Mouse (Mus musculus): ENCODE data around the gene Chmp4b.

The Chmp4b gene

DNA sequence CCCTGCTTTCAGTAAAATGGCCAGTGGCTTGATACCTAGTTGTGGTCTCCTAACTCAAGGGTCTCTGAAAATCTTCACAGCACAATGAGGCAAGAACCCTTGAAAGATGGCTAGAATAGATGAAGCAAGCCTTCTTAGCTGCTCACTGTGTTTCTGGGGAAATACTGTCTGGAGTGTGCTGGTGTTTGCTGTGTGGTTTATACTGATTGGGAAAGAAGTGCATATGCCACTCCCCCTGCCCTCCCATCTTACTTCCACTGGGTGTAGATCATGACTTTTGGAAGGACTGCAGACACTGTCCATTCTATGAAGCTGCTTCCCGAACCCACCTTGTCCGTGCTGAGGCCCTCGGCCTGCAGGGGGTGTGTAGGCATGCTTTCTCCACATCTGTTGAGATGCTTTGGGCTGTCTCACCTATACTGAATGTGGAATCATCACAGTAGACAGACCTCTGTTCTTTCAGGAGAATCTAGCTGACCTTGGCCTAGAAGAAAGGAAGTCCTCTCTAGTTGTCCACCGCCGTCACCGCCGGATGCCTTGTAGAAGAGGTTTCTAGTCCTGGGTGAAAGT lies 33.5 kb downstream of the Chmp4b start:
- DNase-seq (ENCODE audit: low spot score), result no peak

DNA sequence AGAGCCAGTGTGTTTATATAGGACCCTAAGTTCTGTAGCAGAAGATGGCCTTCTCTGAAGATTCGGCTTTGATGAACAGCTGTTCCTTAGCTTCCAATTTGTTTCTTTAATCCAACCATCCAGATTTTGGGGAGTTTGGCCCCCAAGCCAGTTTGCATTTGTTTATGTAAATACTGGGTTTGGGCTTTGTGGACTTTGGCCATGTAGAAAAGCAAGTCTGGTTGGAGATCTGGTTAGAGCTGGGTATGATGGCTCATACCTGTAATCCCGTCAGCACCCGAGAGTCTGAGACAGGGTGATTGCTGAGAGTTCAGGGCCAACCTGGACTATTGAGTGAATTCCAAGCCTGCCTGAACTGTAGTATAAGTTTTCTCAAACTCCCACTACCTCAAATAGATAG lies 34.3 kb downstream of the Chmp4b start:
- no peak for DNase-seq (ENCODE audit: low spot score)

- DNase-seq (ENCODE audit: low spot score), result no peak
Measured at GRCm38 (mm10) chr2:154686819-154687218, 35.3 kb downstream of the Chmp4b start.

DNA sequence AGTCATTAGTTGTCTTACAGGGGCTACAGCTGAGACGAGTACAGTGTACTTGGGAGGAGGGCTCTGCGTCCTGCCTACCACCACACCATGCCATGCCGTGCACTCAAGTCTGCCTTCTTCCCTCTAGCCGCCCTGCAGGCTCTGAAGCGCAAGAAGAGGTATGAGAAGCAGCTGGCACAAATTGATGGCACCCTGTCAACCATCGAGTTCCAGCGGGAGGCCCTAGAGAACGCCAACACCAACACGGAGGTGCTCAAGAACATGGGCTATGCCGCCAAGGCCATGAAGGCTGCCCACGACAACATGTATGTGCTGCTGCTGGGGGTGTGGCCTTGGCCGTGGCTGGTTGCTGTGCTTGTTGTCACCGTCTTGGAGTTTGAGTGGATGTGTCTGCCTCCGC lies 37.9 kb downstream of the Chmp4b start:
- DNase-seq (ENCODE audit: low spot score), result no peak

- no peak for DNase-seq (ENCODE audit: low spot score)
Measured at GRCm38 (mm10) chr2:154690959-154691358, 39.5 kb downstream of the Chmp4b start.

GRCm38 (mm10) chr2:154693186-154693940 lies 41.9 kb downstream of the Chmp4b start:
- no peak for DNase-seq (ENCODE audit: low spot score)

GRCm38 (mm10) chr2:154693941-154694256 lies 42.4 kb downstream of the Chmp4b start:
- DNase-seq (ENCODE audit: low spot score), result no peak

- DNase-seq (ENCODE audit: low spot score), result no peak
Measured at GRCm38 (mm10) chr2:154695690-154696089, 44.2 kb downstream of the Chmp4b start.

DNA sequence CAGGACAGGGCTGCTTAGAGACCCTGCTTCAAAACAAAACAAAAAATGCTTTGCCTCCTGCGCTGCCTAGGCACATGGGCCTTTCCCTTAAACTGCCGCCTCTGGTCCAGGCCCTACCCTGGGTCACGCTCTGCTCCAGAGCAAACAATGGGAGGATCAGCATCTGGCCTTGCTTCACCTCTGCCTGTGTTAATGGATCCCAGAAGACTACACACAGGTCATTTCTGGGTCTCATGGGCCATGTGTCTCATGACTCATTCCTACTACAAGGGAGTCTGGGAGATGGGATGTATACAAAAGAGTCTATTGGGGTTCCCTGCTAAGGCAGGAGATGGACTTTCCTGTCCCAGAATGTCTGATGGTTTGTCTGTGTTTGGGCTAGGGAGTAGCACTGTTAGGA lies 45.2 kb downstream of the Chmp4b start:
- no peak for DNase-seq (ENCODE audit: low spot score)

- no peak for DNase-seq (ENCODE audit: low spot score)
Measured at GRCm38 (mm10) chr2:154699360-154699759, 47.9 kb downstream of the Chmp4b start.

DNA sequence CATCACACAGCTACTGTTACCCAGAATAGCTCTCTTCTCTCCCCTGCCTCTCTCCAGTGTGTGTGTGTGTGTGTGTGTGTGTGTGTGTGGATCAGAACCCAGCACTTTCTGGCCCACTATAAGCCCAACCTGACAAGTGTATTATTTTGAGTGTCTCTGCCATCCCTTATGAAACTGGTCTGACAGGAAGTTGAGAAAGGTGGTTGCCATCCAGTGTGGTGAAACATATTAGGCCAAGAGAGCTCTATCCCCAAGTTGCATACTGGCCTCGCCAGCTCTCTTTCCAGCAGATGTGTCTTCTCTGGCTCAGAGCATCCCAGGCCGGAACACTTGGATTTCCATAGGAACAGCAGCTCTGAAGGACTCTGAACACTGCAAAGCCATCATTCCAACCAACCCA lies 48.7 kb downstream of the Chmp4b start:
- no peak for DNase-seq (ENCODE audit: low spot score)

GRCm38 (mm10) chr2:154702637-154703315 lies 51.3 kb downstream of the Chmp4b start:
- no peak for DNase-seq (ENCODE audit: low spot score)

DNA sequence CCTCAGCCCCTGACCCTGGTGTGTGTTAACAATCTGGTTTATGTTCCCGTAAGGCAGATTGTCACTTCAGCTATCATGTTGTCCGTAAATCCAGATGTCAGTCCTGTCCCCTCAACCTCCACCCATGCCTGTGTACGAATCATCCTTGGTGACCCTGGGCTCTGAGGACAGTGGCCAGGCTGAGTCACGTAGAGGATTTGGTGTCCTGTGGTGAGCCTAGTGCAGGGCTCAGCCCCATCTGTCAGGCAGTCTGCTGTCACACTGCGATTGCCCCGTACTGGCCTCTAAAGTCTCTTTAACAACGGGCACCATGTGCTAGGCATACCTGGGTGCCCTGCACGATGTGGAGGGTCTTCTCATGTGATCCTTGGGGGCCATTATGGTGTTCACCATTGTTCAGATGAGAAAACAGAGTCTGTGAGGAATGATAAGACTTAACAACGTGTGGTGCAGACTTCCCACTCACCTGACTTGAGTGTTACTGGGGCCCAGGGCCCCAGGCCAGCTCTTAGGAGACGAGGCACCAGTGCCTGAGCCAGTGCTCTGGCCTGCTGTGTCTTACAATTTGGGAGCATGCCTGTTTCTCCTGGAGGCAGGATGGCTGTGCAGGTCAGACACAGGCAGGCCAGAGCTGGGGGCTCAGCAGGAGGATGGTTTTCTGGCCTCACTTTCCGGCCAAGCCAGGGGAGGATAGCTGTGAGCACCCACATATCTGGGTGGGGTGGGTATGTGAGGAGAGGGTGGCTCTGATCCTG lies 55.2 kb downstream of the Chmp4b start:
- no peak for DNase-seq (ENCODE audit: low spot score)

- DNase-seq (ENCODE audit: low spot score), result no peak
Measured at GRCm38 (mm10) chr2:154707284-154707683, 55.8 kb downstream of the Chmp4b start.

GRCm38 (mm10) chr2:154707830-154708385 lies 56.4 kb downstream of the Chmp4b start:
- no peak for DNase-seq (ENCODE audit: low spot score)

- DNase-seq (ENCODE audit: low spot score), result no peak
Measured at GRCm38 (mm10) chr2:154711701-154712100, 60.2 kb downstream of the Chmp4b start.

GRCm38 (mm10) chr2:154712271-154712677 lies 60.8 kb downstream of the Chmp4b start:
- DNase-seq (ENCODE audit: low spot score), result no peak

- DNase-seq (ENCODE audit: low spot score), result no peak
Measured at GRCm38 (mm10) chr2:154713083-154713482, 61.6 kb downstream of the Chmp4b start.

GRCm38 (mm10) chr2:154713964-154714363 lies 62.5 kb downstream of the Chmp4b start:
- DNase-seq (ENCODE audit: low spot score), result no peak

- peak; percentile 55 for DNase-seq (ENCODE audit: low spot score)
Measured at GRCm38 (mm10) chr2:154716586-154716985, 65.1 kb downstream of the Chmp4b start.

- DNase-seq (ENCODE audit: low spot score), result no peak
Measured at GRCm38 (mm10) chr2:154717081-154717480, 65.6 kb downstream of the Chmp4b start.

DNA sequence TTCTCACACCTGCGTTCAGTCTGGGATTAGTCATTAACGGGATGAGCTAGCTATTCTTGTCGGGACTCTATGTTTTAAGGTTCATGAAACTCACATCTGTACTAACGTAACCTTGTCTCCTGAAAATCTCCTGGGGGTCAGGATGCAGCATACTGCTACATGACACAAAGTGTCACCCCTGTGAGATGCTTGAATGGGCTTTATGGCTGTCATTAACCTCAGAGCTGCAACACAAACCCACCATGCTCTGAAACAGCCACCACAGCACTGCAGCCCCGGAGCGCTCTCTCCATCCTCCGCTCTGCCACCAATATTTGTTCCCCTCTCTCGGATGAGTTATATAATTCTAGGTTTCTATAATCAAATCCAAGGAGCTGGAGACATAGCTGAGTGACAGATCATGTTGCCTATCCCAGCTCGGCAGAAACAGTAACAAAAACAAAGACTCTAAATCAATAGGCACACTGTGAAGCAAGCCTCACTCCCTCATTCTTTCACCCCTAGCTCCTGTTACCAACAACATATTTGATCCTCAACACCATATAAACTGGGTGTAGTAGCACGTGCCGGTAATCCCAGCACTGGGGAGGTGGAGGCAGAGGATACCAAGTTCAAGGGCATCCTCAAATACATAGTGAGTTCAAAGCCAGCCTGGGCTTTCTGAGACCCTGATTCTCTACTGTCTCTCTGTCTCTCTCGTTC lies 67.5 kb downstream of the Chmp4b start:
- DNase-seq (ENCODE audit: low spot score), result no peak
